Mouse (Mus musculus) lung, postnatal 0 days (tissue): ENCODE data around the gene Ube2d1. TPM values are rescaled to one million over a fixed set of nuclear protein-coding genes. Genes with fewer than 3 reads are reported as not detected.

Experiments used
- ATAC-seq: fragments of 200-750 bp; cut with Nextera tagmentation; 2 replicates; pipeline ENCODE4 v1.8.0; 2017; ENCODE audit warnings: moderate library complexity
- DNase-seq: peaks from one replicate; pipeline ENCODE4 v3.0.0-alpha.2; 2016; ENCODE audit warnings: low spot score
- H3K27ac ChIP-seq: fragments of 300-500 bp; sonication (generic); 2 replicates; pipeline ENCODE4 v1.5.1; 2014; ENCODE audit warnings: antibody characterized with exemption, mild to moderate bottlenecking, low read length, mixed read lengths
- H3K27me3 ChIP-seq: fragments of 300-500 bp; sonication (generic); replicated peaks from 2 replicates; pipeline ENCODE4 v1.6.1; 2014; ENCODE audit warnings: low read length, mixed read lengths; ENCODE audit not compliant: insufficient read depth
- H3K36me3 ChIP-seq: fragments of 300-500 bp; sonication (generic); 2 replicates; pipeline ENCODE4 v1.6.1; 2014; ENCODE audit warnings: low read length, mixed read lengths; ENCODE audit not compliant: insufficient read depth
- H3K4me1 ChIP-seq: fragments of 300-500 bp; sonication (generic); 2 replicates; pipeline ENCODE4 v1.6.1; 2014; ENCODE audit warnings: antibody characterized with exemption, low read depth, low read length, mixed read lengths; ENCODE audit not compliant: insufficient read depth
- H3K4me2 ChIP-seq: fragments of 300-500 bp; sonication (generic); replicated peaks from 2 replicates; pipeline ENCODE4 v1.6.1; 2014; ENCODE audit warnings: low read depth, mild to moderate bottlenecking, low read length, moderate library complexity, mixed read lengths
- H3K4me3 ChIP-seq: fragments of 300-500 bp; sonication (generic); 2 replicates; pipeline ENCODE4 v1.5.1; 2014; ENCODE audit warnings: low read depth, low read length
- H3K9ac ChIP-seq: fragments of 300-500 bp; sonication (generic); replicated peaks from 2 replicates; pipeline ENCODE4 v1.6.1; 2014; ENCODE audit warnings: low read depth, mild to moderate bottlenecking
- H3K9me3 ChIP-seq: fragments of 300-500 bp; sonication (generic); 2 replicates; pipeline ENCODE4 v1.6.1; 2016; ENCODE audit warnings: low read length, mixed read lengths
- CTCF ChIP-seq: IDR thresholded peaks from 2 replicates; pipeline ENCODE4 v1.5.1; 2016; ENCODE audit warnings: antibody characterized with exemption, mild to moderate bottlenecking
- EP300 ChIP-seq: IDR thresholded peaks from 2 replicates; pipeline ENCODE4 v1.6.1; 2016; ENCODE audit warnings: antibody characterized with exemption, mild to moderate bottlenecking, control low read depth
- WGBS: fragments of 180-500 bp; shearing (Covaris S2); extraction: QIAGEN DNeasy Blood & Tissue Kit; methylation state at CpG from one replicate; pipeline ENCODE4 v1.1.7; 2014; 5-methylcytosine and 5-hydroxymethylcytosine counted together
- polyA plus RNA-seq: library from polyadenylated mRNA; unstranded; fragments of >200 nt; fragmentation: Nextera tagmentation; extraction: Ambion mirVana; gene quantifications from 2 replicates; pipeline ENCODE4 v1.2.1, GENCODE M21; 2015

The Ube2d1 gene
- polyA plus RNA-seq = 31.9 and 33.6 TPM in 2 replicates

DNA sequence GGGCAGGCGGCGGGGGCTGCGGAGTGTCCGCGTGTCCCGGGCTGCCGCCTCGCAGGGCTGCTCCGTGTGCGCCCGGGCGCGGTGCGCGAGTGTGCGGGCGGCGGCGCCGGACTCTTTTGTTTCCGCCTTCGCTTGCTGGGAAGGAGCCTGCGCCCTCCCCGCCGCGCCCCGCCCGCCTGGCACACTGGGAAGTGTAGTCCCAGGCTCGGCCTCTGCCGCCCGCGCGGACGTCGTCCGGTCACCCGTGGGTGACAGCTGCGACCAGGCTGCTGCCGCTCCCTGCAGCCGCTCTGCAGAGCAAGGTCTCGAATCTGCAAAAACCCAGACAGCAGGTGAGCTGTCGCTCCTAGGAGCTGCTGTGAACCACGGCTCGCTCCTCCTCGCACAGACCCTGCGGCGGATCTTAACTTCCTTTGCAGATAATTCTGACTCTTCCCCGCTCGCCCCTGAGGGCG, at the start of gene Ube2d1:
Ube2d1 (minus strand) TSS at position 137 of the 455 bp plus-strand sequence.
- Histone ChIP-seq H3K9ac (peak within 1 kb of the TSS; percentile 72), H3K36me3 (no peaks in the 10 kb centered on the region), H3K4me2 (peak within 1 kb of the TSS; percentile 95), H3K4me3 (peak within 1 kb of the TSS; percentile 95), H3K27me3 (no peaks in the 10 kb centered on the region), H3K27ac (peak within 1 kb of the TSS; percentile 38), H3K4me1 (peaks cover 5% of the 10 kb centered on the region; the same call in 1 of the 2 replicates), H3K9me3 (no peaks in the 10 kb centered on the region)
- TF ChIP-seq EP300 = no peak
- peak; percentile 15 for TF ChIP-seq CTCF
- ATAC-seq (peak; percentile 97), DNase-seq (peak; percentile 85)
- WGBS = under 1% methylated on average over 38 of the region's 50 CpGs

- TF ChIP-seq EP300 (no peak), CTCF (no peak)
- 0 out of 2 replicates have a peak, but pooled peaks cover 13% of the 10 kb centered on the region for H3K36me3 ChIP-seq
- no peak for ATAC-seq
Observed at GRCm38 (mm10) chr10:71332859-71333258, 47.8 kb upstream of the Ube2d1 start.

DNA sequence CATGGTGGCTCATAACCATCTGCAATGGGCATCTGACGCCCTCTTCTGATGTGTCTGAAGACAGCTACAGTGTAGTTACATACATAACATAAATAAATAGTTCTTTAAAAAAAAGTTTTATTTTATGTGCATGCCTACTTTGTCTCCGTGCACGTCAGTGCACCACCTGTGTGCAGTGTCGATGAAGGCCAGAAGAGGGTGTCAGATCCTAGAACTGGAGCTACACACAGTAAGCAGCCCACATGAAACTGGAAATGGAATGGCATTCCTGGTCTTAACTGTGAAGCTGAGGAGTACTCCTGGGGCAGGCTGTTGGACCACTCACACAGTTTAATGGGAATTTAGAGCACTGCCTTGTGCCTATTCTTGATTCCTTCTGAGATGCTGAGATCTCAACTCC, 47.3 kb upstream of the Ube2d1 start:
- Histone ChIP-seq H3K36me3 (0 out of 2 replicates have a peak, but pooled peaks cover 13% of the 10 kb centered on the region), H3K9me3 (no peaks in the 10 kb centered on the region)
- WGBS = 92% methylated on average over 4 of the region's 4 CpGs

More at GRCm38 (mm10) chr10:71332859-71333258, 47.8 kb upstream of the Ube2d1 start:
- WGBS = 92% methylated on average over 9 of the region's 9 CpGs
- H3K27me3 ChIP-seq = no peaks in the 10 kb centered on the region
- H3K9ac ChIP-seq = no peak overlapping the region
- H3K4me2 ChIP-seq = no peak overlapping the region
- H3K4me3 ChIP-seq = no peak overlapping the region
- no peaks in the 10 kb centered on the region for H3K4me1 ChIP-seq
- no peaks in the 10 kb centered on the region for H3K9me3 ChIP-seq
- no peak overlapping the region for H3K27ac ChIP-seq
- no peak for DNase-seq

DNA sequence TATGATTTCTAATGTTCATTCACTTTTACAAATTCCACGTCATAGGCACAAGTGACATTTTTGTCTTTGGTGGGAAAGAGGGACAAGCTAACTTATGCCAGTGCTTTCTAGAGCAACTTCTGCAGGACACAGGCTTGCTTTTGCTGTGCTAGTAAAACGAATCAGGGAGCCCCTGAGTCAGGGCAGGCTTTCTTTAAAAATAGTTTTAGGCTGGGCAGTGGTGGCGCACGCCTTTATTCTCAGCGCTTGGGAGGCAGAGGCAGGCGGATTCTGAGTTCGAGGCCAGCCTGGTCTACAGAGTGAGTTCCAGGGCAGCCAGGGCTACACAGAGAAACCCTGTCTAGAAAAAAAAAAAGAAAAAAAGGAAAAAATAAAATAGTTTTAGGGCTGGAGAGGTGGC, 46.8 kb upstream of the Ube2d1 start:
- Histone ChIP-seq H3K4me3 (no peak overlapping the region), H3K27me3 (no peaks in the 10 kb centered on the region), H3K4me2 (no peak overlapping the region), H3K9ac (no peak overlapping the region), H3K27ac (no peak overlapping the region), H3K4me1 (no peaks in the 10 kb centered on the region), H3K36me3 (0 out of 2 replicates have a peak, but pooled peaks cover 13% of the 10 kb centered on the region), H3K9me3 (no peaks in the 10 kb centered on the region)
- DNase-seq (no peak), ATAC-seq (no peak)
- 94% methylated on average over 7 of the region's 7 CpGs for WGBS
- TF ChIP-seq EP300 = no peak
- no peak for TF ChIP-seq CTCF

More for the DNA sequence above, 47.3 kb upstream of the Ube2d1 start:
- Histone ChIP-seq H3K9ac (no peak overlapping the region), H3K4me1 (no peaks in the 10 kb centered on the region), H3K4me2 (no peak overlapping the region), H3K27ac (no peak overlapping the region), H3K4me3 (no peak overlapping the region), H3K27me3 (no peaks in the 10 kb centered on the region)
- TF ChIP-seq EP300 (no peak), CTCF (peak; percentile 50)
- no peak for ATAC-seq
- DNase-seq = no peak

DNA sequence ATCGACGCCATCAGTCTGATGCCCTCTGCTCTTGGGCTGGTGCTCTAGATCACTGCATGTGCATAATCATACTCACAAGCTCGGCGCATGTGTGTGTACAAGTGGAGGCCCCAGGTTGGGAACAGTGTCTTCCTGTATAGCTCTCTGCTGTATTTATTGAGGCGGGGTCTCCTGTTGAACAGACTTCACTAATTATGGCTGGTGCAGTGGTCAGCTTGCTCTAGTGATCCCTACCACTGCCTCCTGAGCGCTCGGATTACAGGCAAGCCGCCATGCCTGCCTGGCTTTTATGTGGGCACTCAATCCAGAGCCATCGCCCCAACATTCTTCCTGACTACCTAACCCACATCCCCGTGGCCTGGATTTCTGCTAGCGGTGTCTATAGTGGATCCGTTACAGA, 45.0 kb upstream of the Ube2d1 start:
- H3K4me2 ChIP-seq = no peak overlapping the region
- H3K9me3 ChIP-seq = no peaks in the 10 kb centered on the region
- 93% methylated on average over 12 of the region's 12 CpGs for WGBS
- H3K9ac ChIP-seq = no peak overlapping the region
- no peaks in the 10 kb centered on the region for H3K4me1 ChIP-seq
- no peak overlapping the region for H3K27ac ChIP-seq
- ATAC-seq = no peak
- H3K27me3 ChIP-seq = no peaks in the 10 kb centered on the region
- TF ChIP-seq CTCF (no peak), EP300 (no peak)
- 0 out of 2 replicates have a peak, but pooled peaks cover 13% of the 10 kb centered on the region for H3K36me3 ChIP-seq
- H3K4me3 ChIP-seq = no peak overlapping the region
- DNase-seq = no peak

DNA sequence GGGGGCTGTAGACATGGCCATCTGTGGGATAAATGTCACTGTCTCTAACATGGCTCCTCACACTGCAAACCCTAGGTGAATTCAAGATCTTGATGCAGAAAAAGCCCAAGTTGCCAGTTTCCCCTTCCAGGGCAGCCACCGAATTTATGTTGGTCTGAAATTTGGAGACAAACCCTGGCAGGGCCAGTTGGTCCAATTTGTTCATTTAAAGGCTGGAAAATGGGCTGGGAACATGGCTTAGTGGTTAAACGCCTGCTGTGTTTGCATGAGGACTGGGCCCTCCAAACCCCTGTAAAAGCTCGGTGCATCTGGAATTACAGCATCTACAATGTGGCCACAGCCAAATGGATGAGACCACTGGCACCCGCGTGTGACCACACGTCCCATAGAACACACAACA, 44.2 kb upstream of the Ube2d1 start:
- H3K4me2 ChIP-seq = no peak overlapping the region
- no peak overlapping the region for H3K4me3 ChIP-seq
- no peaks in the 10 kb centered on the region for H3K9me3 ChIP-seq
- H3K27me3 ChIP-seq = no peaks in the 10 kb centered on the region
- DNase-seq (no peak), ATAC-seq (no peak)
- H3K27ac ChIP-seq = no peak overlapping the region
- no peak for TF ChIP-seq EP300
- no peak for TF ChIP-seq CTCF
- WGBS = 93% methylated on average over 6 of the region's 6 CpGs
- H3K36me3 ChIP-seq = 0 out of 2 replicates have a peak, but pooled peaks cover 13% of the 10 kb centered on the region
- H3K9ac ChIP-seq = no peak overlapping the region
- H3K4me1 ChIP-seq = no peaks in the 10 kb centered on the region

GRCm38 (mm10) chr10:71328870-71329269, 43.8 kb upstream of the Ube2d1 start:
- Histone ChIP-seq H3K9ac (no peak overlapping the region), H3K4me1 (no peaks in the 10 kb centered on the region), H3K9me3 (no peaks in the 10 kb centered on the region), H3K27ac (no peak overlapping the region), H3K36me3 (0 out of 2 replicates have a peak, but pooled peaks cover 13% of the 10 kb centered on the region), H3K4me3 (no peak overlapping the region), H3K27me3 (no peaks in the 10 kb centered on the region), H3K4me2 (no peak overlapping the region)
- 80% methylated on average over 5 of the region's 5 CpGs for whole genome bisulfite sequencing
- ATAC-seq (no peak), DNase-seq (no peak)
- TF ChIP-seq CTCF (no peak), EP300 (no peak)
